Mouse (Mus musculus): ENCODE data around the gene Tln1.

DNA sequence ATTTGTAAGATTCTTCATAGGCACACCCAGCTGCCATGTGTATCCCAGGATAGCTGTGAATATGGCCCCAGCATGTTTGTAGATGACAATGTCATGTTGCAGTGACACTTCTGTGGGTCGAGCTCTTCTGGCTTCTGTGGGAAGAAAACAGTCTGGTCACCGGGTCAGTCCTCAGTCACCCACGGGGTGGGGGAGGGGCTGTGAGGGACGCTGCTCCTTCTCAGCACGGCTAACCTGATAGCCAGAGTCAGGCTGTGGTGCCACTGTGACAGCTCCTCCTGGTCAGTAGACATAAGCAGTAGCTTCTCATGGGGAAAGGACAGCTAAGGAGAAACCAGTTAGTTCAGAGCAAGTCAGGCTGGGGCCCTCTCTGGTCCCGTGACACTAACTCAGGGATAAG is 65.9 kb downstream of the Tln1 start:
- TF ChIP-seq POLR2A (IDR thresholded peaks at IDR 0.05; ENCODE audit: borderline replicate concordance, low read depth, low read length) (no peak), CTCF (IDR thresholded peaks at IDR 0.05; ENCODE audit: low read depth, low read length) (no peak)

Measured in bone marrow macrophage, adult 2 months (primary cell).